ENCODE assay signal across 23 mouse cellular contexts in the genomic region with DNA sequence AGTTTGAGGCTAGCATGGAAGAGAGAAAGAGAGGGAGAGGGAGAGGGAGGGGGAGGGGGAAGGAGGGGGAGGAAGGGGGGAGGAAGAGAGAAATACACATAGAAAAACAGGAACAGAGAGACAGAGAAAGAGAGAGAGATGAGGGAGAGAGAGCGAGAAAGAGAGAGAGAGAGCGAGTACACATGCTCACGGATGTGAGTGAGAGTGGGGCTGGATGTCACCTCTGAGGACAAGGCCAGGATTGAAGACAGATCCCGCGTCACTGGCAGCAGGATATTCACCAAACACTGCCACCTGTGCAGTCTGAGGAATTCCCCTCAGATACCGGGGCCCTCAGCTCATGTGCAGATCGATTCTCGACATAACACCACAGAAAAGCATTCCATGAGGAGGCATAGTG.
"Had no signal": no experiment of that assay in that cellular context is flagged by ENCODE, and none has a peak within 500 bp of the region (broad histone marks: within the 10 kb centered on the region; RNA-seq: fewer than 3 reads in every experiment).

No protein-coding gene starts in this region.

- H3K27ac ChIP-seq: heart, embryonic 13.5 days; heart, embryonic 15.5 days; hindbrain, embryonic 13.5 days; hindbrain, embryonic 15.5 days; hindbrain, postnatal 0 days; kidney, postnatal 0 days; limb, embryonic 13.5 days; limb, embryonic 15.5 days; liver, embryonic 12.5 days; liver, embryonic 14.5 days had no signal

- H3K9ac ChIP-seq: heart, embryonic 13.5 days; heart, embryonic 15.5 days; hindbrain, embryonic 13.5 days; hindbrain, embryonic 15.5 days; limb, embryonic 13.5 days; limb, embryonic 15.5 days; liver, embryonic 12.5 days; liver, embryonic 14.5 days had no signal

- H3K4me2 ChIP-seq: heart, embryonic 11.5 days; heart, embryonic 13.5 days; heart, embryonic 15.5 days; hindbrain, embryonic 13.5 days; hindbrain, embryonic 15.5 days; limb, embryonic 13.5 days; limb, embryonic 15.5 days; liver, embryonic 12.5 days had no signal

- H3K9me3 ChIP-seq: heart, embryonic 15.5 days; hindbrain, embryonic 13.5 days; hindbrain, embryonic 15.5 days; limb, embryonic 13.5 days; limb, embryonic 15.5 days; liver, embryonic 12.5 days had no signal

- H3K4me1 ChIP-seq: hindbrain, embryonic 13.5 days; hindbrain, embryonic 15.5 days had no signal

- ATAC-seq: hindbrain, postnatal 0 days; intestine, embryonic 16.5 days; liver, embryonic 12.5 days had no signal

- H3K27me3 ChIP-seq: heart, embryonic 15.5 days; hindbrain, embryonic 13.5 days; hindbrain, embryonic 15.5 days; limb, embryonic 13.5 days; limb, embryonic 15.5 days; liver, embryonic 12.5 days had no signal

- H3K4me3 ChIP-seq: heart, embryonic 13.5 days; heart, embryonic 15.5 days; hindbrain, embryonic 13.5 days; hindbrain, embryonic 15.5 days; limb, embryonic 13.5 days; limb, embryonic 15.5 days; liver, embryonic 12.5 days had no signal

- DNase-seq: gastrocnemius, postnatal 14 days; gastrocnemius, postnatal 36 days; heart, adult 18-20 months; heart, postnatal 14 days; heart, postnatal 36 days; kidney, adult 11 months; kidney, adult 8-10 months; kidney, postnatal 25 days; layer of hippocampus, adult 9-11 months; layer of hippocampus, postnatal 36 days; left cerebral cortex, postnatal 4 days had no signal

- H3K36me3 ChIP-seq: heart, embryonic 13.5 days; heart, embryonic 15.5 days; hindbrain, embryonic 13.5 days; hindbrain, embryonic 15.5 days; limb, embryonic 13.5 days; limb, embryonic 15.5 days; liver, embryonic 12.5 days had no signal
